Mouse (Mus musculus) limb, embryonic 15.5 days (tissue): ENCODE measurements around the gene Aftph. TPM values are rescaled to one million over a fixed set of nuclear protein-coding genes. Genes with fewer than 3 reads are reported as not detected.

Experiments
- ATAC-seq: fragments of 200-750 bp; cut with Nextera tagmentation; 2 replicates; pipeline ENCODE4 v1.8.0; 2017; ENCODE audit warnings: low read depth, moderate TSS enrichment; ENCODE audit not compliant: insufficient number of reproducible peaks, low FRiP score, low TSS enrichment
- H3K27ac ChIP-seq: fragments of 300-500 bp; sonication (generic); 2 replicates; pipeline ENCODE4 v1.5.1; 2015; ENCODE audit warnings: moderate library complexity, mild to moderate bottlenecking, inconsistent platforms
- H3K27me3 ChIP-seq: fragments of 300-500 bp; sonication (generic); 2 replicates; pipeline ENCODE4 v1.6.1; 2015; ENCODE audit warnings: inconsistent platforms
- H3K36me3 ChIP-seq: fragments of 300-500 bp; sonication (generic); 2 replicates; pipeline ENCODE4 v1.6.1; 2015; ENCODE audit warnings: inconsistent platforms
- H3K4me1 ChIP-seq: fragments of 300-500 bp; sonication (generic); 2 replicates; pipeline ENCODE4 v1.6.1; 2015; ENCODE audit warnings: inconsistent platforms
- H3K4me2 ChIP-seq: fragments of 300-500 bp; sonication (generic); 2 replicates; pipeline ENCODE4 v1.6.1; 2015; ENCODE audit warnings: mild to moderate bottlenecking, inconsistent platforms
- H3K4me3 ChIP-seq: fragments of 300-500 bp; sonication (generic); 2 replicates; pipeline ENCODE4 v1.5.1; 2015; ENCODE audit warnings: mild to moderate bottlenecking, inconsistent platforms
- H3K9ac ChIP-seq: fragments of 300-500 bp; sonication (generic); 2 replicates; pipeline ENCODE4 v1.6.1; 2015; ENCODE audit warnings: inconsistent platforms
- H3K9me3 ChIP-seq: fragments of 300-500 bp; sonication (generic); 2 replicates; pipeline ENCODE4 v1.6.1; 2016; ENCODE audit warnings: inconsistent platforms
- WGBS: fragments of 180-500 bp; shearing (Covaris S2); methylation state at CpG from one replicate; pipeline ENCODE4 v1.1.7; 2015; 5-methylcytosine and 5-hydroxymethylcytosine counted together
- polyA plus RNA-seq: library from polyadenylated mRNA; unstranded; fragments of >200 nt; fragmentation: Nextera tagmentation; extraction: Ambion mirVana; gene quantifications from 2 replicates; pipeline ENCODE4 v1.2.1, GENCODE M21; 2015

Aftph gene
- polyA plus RNA-seq, 1 experiment from 2014 or later, result 22.6 TPM

GRCm38 (mm10) chr11:20712068-20712671 lies 29.2 kb downstream of the Aftph start:
- no peaks in the 10 kb centered on the region for H3K9me3 ChIP-seq
- 62% methylated on average over 9 of the region's 9 CpGs for WGBS
- ATAC-seq, result no peak
- no peak overlapping the region for H3K4me3 ChIP-seq
- no peak overlapping the region for H3K9ac ChIP-seq
- no peak overlapping the region for H3K27ac ChIP-seq
- H3K4me2 ChIP-seq, result no peak overlapping the region
- peaks cover 6% of the 10 kb centered on the region; the same call in 1 of the 2 replicates for H3K36me3 ChIP-seq
- H3K4me1 ChIP-seq, result no peaks in the 10 kb centered on the region
- H3K27me3 ChIP-seq, result no peaks in the 10 kb centered on the region

- no peaks in the 10 kb centered on the region for H3K4me1 ChIP-seq
- no peak overlapping the region for H3K27ac ChIP-seq
- H3K9ac ChIP-seq, result no peak overlapping the region
- 4% methylated on average over 4 of the region's 4 CpGs for WGBS
- no peak overlapping the region for H3K4me3 ChIP-seq
- 0 out of 2 replicates have a peak, but pooled peaks have one; percentile 35 for ATAC-seq
- no peak overlapping the region for H3K4me2 ChIP-seq
- no peaks in the 10 kb centered on the region for H3K27me3 ChIP-seq
- H3K36me3 ChIP-seq, result peaks cover 7% of the 10 kb centered on the region
- H3K9me3 ChIP-seq, result no peaks in the 10 kb centered on the region
Measured at GRCm38 (mm10) chr11:20691000-20691399, 50.4 kb downstream of the Aftph start.

GRCm38 (mm10) chr11:20681679-20682078 lies 59.7 kb downstream of the Aftph start:
- no peak overlapping the region for H3K9ac ChIP-seq
- WGBS, result 90% methylated on average over 5 of the region's 5 CpGs
- no peak overlapping the region for H3K27ac ChIP-seq
- no peak for ATAC-seq
- no peak overlapping the region for H3K4me2 ChIP-seq
- no peak overlapping the region for H3K4me3 ChIP-seq
- no peaks in the 10 kb centered on the region for H3K4me1 ChIP-seq
- peaks cover 8% of the 10 kb centered on the region; the same call in 1 of the 2 replicates for H3K36me3 ChIP-seq
- no peaks in the 10 kb centered on the region for H3K9me3 ChIP-seq
- H3K27me3 ChIP-seq, result no peaks in the 10 kb centered on the region

GRCm38 (mm10) chr11:20680781-20681180 lies 60.6 kb downstream of the Aftph start:
- H3K27me3 ChIP-seq, result no peaks in the 10 kb centered on the region
- no peak overlapping the region for H3K27ac ChIP-seq
- H3K36me3 ChIP-seq, result peaks cover 4% of the 10 kb centered on the region; the same call in 1 of the 2 replicates
- no peak for ATAC-seq
- WGBS, result 86% methylated on average over 5 of the region's 5 CpGs
- no peaks in the 10 kb centered on the region for H3K9me3 ChIP-seq
- no peak overlapping the region for H3K9ac ChIP-seq
- H3K4me1 ChIP-seq, result no peaks in the 10 kb centered on the region
- no peak overlapping the region for H3K4me2 ChIP-seq
- H3K4me3 ChIP-seq, result no peak overlapping the region

GRCm38 (mm10) chr11:20679396-20679795 lies 62.0 kb downstream of the Aftph start:
- Histone ChIP-seq H3K9ac (no peak overlapping the region), H3K27ac (no peak overlapping the region), H3K36me3 (peaks cover under 1% of the 10 kb centered on the region; the same call in 1 of the 2 replicates), H3K4me2 (no peak overlapping the region), H3K9me3 (no peaks in the 10 kb centered on the region), H3K27me3 (no peaks in the 10 kb centered on the region), H3K4me3 (no peak overlapping the region), H3K4me1 (no peaks in the 10 kb centered on the region)
- WGBS, result 75% methylated on average over 2 of the region's 2 CpGs
- no peak for ATAC-seq

- H3K4me3 ChIP-seq, result no peak overlapping the region
- H3K9me3 ChIP-seq, result no peaks in the 10 kb centered on the region
- no peaks in the 10 kb centered on the region; the same call in 1 of the 2 replicates for H3K4me1 ChIP-seq
- H3K9ac ChIP-seq, result no peak overlapping the region
- 61% methylated on average over 6 of the region's 6 CpGs for WGBS
- no peak overlapping the region for H3K27ac ChIP-seq
- no peak overlapping the region for H3K4me2 ChIP-seq
- ATAC-seq, result peak; percentile 37; the same call in 1 of the 2 replicates
- H3K27me3 ChIP-seq, result no peaks in the 10 kb centered on the region
- H3K36me3 ChIP-seq, result no peaks in the 10 kb centered on the region
Measured at GRCm38 (mm10) chr11:20672513-20672912, 68.9 kb downstream of the Aftph start.

GRCm38 (mm10) chr11:20671789-20672392 lies 69.5 kb downstream of the Aftph start:
- no peaks in the 10 kb centered on the region for H3K27me3 ChIP-seq
- ATAC-seq, result no peak
- no peak overlapping the region for H3K4me2 ChIP-seq
- H3K36me3 ChIP-seq, result no peaks in the 10 kb centered on the region
- no peak overlapping the region for H3K9ac ChIP-seq
- 61% methylated on average over 6 of the region's 6 CpGs for WGBS
- no peak overlapping the region for H3K27ac ChIP-seq
- no peaks in the 10 kb centered on the region for H3K9me3 ChIP-seq
- no peaks in the 10 kb centered on the region; the same call in 1 of the 2 replicates for H3K4me1 ChIP-seq
- H3K4me3 ChIP-seq, result no peak overlapping the region

GRCm38 (mm10) chr11:20664878-20665277 lies 76.5 kb downstream of the Aftph start:
- no peak overlapping the region for H3K4me3 ChIP-seq
- 75% methylated on average over 9 of the region's 9 CpGs for WGBS
- H3K36me3 ChIP-seq, result no peaks in the 10 kb centered on the region
- no peaks in the 10 kb centered on the region for H3K27me3 ChIP-seq
- peaks cover 5% of the 10 kb centered on the region for H3K4me1 ChIP-seq
- H3K4me2 ChIP-seq, result no peak overlapping the region
- no peak overlapping the region for H3K27ac ChIP-seq
- H3K9me3 ChIP-seq, result no peaks in the 10 kb centered on the region
- no peak overlapping the region for H3K9ac ChIP-seq
- no peak for ATAC-seq

GRCm38 (mm10) chr11:20663580-20664198 lies 77.7 kb downstream of the Aftph start:
- Histone ChIP-seq H3K27ac (no peak overlapping the region), H3K4me3 (no peak overlapping the region), H3K4me1 (peaks cover 11% of the 10 kb centered on the region), H3K36me3 (no peaks in the 10 kb centered on the region), H3K4me2 (no peak overlapping the region), H3K9me3 (no peaks in the 10 kb centered on the region), H3K27me3 (no peaks in the 10 kb centered on the region), H3K9ac (no peak overlapping the region)
- ATAC-seq, result no peak
- WGBS, result 52% methylated on average over 5 of the region's 5 CpGs

GRCm38 (mm10) chr11:20662811-20663210 lies 78.6 kb downstream of the Aftph start:
- 67% methylated on average over 7 of the region's 7 CpGs for WGBS

GRCm38 (mm10) chr11:20661652-20662051 lies 79.7 kb downstream of the Aftph start:
- Histone ChIP-seq H3K27me3 (no peaks in the 10 kb centered on the region), H3K36me3 (no peaks in the 10 kb centered on the region), H3K9ac (no peak overlapping the region), H3K4me3 (no peak overlapping the region), H3K4me1 (peaks cover 15% of the 10 kb centered on the region), H3K4me2 (no peak overlapping the region), H3K27ac (no peak overlapping the region), H3K9me3 (no peaks in the 10 kb centered on the region)
- no peak for ATAC-seq
- WGBS, result 42% methylated on average over 4 of the region's 4 CpGs

More at GRCm38 (mm10) chr11:20662811-20663210, 78.6 kb downstream of the Aftph start:
- no peak for ATAC-seq
- Histone ChIP-seq H3K4me3 (no peak overlapping the region), H3K27me3 (no peaks in the 10 kb centered on the region), H3K36me3 (no peaks in the 10 kb centered on the region), H3K9me3 (no peaks in the 10 kb centered on the region), H3K4me1 (peaks cover 11% of the 10 kb centered on the region), H3K4me2 (no peak overlapping the region), H3K27ac (no peak overlapping the region), H3K9ac (no peak overlapping the region)
